Mouse (Mus musculus): ENCODE data around the gene Mtus2. TPM values are rescaled to one million over a fixed set of nuclear protein-coding genes. Genes with fewer than 3 reads are reported as not detected.

Mtus2 gene
- polyA plus RNA-seq, 1 experiment from 2014 or later: 4.1 TPM

DNA sequence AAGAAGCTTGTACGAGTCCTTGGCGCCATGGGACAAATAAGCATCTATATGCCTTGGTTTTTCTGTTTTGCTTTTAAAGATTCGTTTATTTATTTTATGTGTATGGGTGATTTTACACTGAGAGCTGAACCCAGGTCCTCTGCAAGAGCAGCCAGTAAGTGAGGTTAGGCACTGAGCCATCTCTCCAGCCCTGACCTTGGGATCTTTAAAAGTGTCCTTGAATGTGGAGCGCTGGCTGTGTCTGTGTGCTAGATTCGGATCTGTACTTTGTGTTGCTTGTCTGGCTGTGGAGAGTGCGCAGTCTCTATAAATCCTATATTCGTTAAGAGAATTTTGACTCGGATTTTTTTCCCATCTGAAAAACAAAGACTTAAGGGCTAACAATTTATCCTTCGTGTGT, 40.9 kb upstream of the Mtus2 start:
- Histone ChIP-seq H3K4me3 (replicated peaks; ENCODE audit: low read depth, low read length) (no peak overlapping the region), H3K9me3 (replicated peaks; ENCODE audit: low read length) (no peaks in the 10 kb centered on the region), H3K4me1 (replicated peaks; ENCODE audit: insufficient read depth, low read length) (peaks cover 9% of the 10 kb centered on the region), H3K4me2 (ENCODE audit: low read length) (no peak overlapping the region), H3K36me3 (ENCODE audit: insufficient read depth, low read length) (no peaks in the 10 kb centered on the region), H3K27me3 (ENCODE audit: insufficient read depth, low read length) (no peaks in the 10 kb centered on the region), H3K9ac (ENCODE audit: low read depth, low read length) (no peak overlapping the region), H3K27ac (no peak overlapping the region)
- no peak for TF ChIP-seq CTCF (IDR thresholded peaks at IDR 0.05; ENCODE audit: low read depth)
- 81% methylated on average over 9 of the region's 9 CpGs for WGBS
- DNase-seq (ENCODE audit: low spot score) (no peak), ATAC-seq (replicated peaks; ENCODE audit: low FRiP score, low read depth) (no peak)

DNA sequence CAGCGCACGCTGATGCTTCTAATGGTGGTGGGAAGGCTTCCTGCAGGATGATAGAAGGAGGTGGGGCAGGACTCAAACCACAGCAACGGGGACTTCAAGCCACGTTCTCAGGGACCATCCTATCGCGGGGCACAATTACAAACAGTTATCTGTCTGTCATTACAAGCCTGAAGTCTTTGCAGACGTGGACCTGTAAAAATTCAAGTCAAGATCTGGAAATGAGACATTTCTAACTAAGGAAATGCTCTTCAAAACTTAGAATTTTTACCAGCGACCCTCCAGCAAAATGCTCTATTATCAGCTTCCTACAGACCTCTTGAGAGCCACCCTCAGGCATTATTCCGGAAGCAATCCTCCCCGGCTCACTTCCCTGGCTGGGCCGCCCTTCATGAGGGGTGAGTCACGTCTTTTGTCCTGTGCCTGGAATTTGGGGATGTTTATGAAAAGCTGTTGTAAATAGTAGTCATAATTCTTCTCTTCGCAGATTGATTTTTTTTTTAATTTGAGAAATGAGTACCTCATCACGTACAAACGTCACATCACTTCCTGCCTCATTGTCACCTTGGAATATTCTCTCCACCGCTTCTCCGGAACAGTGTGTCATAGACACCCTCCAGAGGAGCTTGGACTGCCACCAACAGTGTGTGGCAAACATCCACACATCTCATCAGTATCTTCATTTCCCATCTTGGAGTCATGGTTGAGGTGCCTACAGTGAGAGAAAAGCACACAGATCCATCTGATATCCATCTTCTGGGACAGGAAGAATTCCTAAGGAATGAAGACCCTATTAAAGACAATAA, 38.9 kb upstream of the Mtus2 start:
- Histone ChIP-seq H3K27me3 (ENCODE audit: insufficient read depth, low read length) (no peaks in the 10 kb centered on the region), H3K9ac (ENCODE audit: low read depth, low read length) (no peak overlapping the region), H3K27ac (no peak overlapping the region), H3K9me3 (replicated peaks; ENCODE audit: low read length) (no peaks in the 10 kb centered on the region), H3K36me3 (ENCODE audit: insufficient read depth, low read length) (no peaks in the 10 kb centered on the region), H3K4me2 (ENCODE audit: low read length) (no peak overlapping the region), H3K4me1 (replicated peaks; ENCODE audit: insufficient read depth, low read length) (peaks cover 6% of the 10 kb centered on the region), H3K4me3 (replicated peaks; ENCODE audit: low read depth, low read length) (no peak overlapping the region)
- ATAC-seq (replicated peaks; ENCODE audit: low FRiP score, low read depth) (no peak), DNase-seq (ENCODE audit: low spot score) (peak; percentile 65)
- 69% methylated on average over 17 of the region's 17 CpGs for WGBS
- TF ChIP-seq CTCF (IDR thresholded peaks at IDR 0.05; ENCODE audit: low read depth): no peak

DNA sequence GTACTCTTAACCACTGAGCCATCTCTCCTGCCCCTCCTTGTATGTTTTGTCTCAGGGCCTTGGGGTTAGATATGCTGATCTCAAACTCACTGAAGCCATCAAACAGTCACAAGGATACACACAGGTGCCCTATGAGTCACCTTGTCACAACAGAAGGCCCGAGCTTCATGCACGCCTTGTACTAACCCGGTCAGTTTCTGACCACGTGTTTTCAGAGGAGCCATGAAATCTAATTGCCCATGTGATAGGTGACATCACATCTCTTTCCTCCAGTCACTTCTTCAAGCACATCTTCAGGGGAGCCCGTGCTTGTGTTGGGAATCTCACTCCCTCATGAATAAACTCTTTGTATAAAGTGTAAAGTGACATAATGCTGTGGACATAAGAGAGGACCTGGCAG, 32.5 kb upstream of the Mtus2 start:
- H3K4me2 ChIP-seq (ENCODE audit: low read length): no peak overlapping the region
- no peaks in the 10 kb centered on the region for H3K4me1 ChIP-seq (replicated peaks; ENCODE audit: insufficient read depth, low read length)
- H3K36me3 ChIP-seq (ENCODE audit: insufficient read depth, low read length): no peaks in the 10 kb centered on the region
- no peak overlapping the region for H3K27ac ChIP-seq
- H3K9ac ChIP-seq (ENCODE audit: low read depth, low read length): no peak overlapping the region
- no peaks in the 10 kb centered on the region for H3K27me3 ChIP-seq (ENCODE audit: insufficient read depth, low read length)
- no peak for DNase-seq (ENCODE audit: low spot score)
- TF ChIP-seq CTCF (IDR thresholded peaks at IDR 0.05; ENCODE audit: low read depth): no peak
- 62% methylated on average over 5 of the region's 5 CpGs for WGBS
- no peaks in the 10 kb centered on the region for H3K9me3 ChIP-seq (replicated peaks; ENCODE audit: low read length)
- no peak overlapping the region for H3K4me3 ChIP-seq (replicated peaks; ENCODE audit: low read depth, low read length)
- ATAC-seq (replicated peaks; ENCODE audit: low FRiP score, low read depth): no peak

DNA sequence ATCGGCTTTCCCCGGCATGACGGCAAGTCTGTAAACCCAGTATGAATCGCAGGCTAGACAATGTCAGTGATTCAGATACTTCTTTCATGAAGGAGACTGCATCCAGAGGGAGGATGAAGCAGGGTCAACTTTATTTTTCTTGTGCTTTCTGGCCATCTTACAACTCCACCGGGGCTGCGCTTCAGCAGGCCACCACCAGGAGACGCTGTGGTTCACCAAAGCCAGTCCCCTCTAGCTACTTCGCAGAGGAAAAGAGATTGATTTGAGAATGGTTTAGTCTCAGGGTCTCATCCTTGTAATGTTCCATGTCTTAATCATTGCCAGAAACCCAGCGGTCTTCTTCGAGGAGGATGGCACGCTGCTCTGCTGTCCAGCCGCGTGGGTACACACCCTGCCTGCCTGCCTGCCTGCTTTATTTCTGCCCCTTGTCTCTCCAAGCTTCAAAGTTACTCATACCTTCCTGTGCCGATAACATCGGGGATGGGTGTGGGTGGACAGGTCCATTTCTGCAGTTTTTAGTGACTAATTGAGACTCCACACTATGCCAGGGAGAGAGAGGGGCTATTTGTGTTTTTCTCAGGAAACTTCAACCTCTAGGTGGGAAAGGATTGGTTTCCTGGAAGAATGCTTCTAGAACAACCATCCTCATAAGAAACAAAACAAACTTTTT, 31.1 kb upstream of the Mtus2 start:
- 64% methylated on average over 15 of the region's 15 CpGs for WGBS
- peak; percentile 66 for TF ChIP-seq CTCF (IDR thresholded peaks at IDR 0.05; ENCODE audit: low read depth)
- peak; percentile 13 for DNase-seq (ENCODE audit: low spot score)

DNA sequence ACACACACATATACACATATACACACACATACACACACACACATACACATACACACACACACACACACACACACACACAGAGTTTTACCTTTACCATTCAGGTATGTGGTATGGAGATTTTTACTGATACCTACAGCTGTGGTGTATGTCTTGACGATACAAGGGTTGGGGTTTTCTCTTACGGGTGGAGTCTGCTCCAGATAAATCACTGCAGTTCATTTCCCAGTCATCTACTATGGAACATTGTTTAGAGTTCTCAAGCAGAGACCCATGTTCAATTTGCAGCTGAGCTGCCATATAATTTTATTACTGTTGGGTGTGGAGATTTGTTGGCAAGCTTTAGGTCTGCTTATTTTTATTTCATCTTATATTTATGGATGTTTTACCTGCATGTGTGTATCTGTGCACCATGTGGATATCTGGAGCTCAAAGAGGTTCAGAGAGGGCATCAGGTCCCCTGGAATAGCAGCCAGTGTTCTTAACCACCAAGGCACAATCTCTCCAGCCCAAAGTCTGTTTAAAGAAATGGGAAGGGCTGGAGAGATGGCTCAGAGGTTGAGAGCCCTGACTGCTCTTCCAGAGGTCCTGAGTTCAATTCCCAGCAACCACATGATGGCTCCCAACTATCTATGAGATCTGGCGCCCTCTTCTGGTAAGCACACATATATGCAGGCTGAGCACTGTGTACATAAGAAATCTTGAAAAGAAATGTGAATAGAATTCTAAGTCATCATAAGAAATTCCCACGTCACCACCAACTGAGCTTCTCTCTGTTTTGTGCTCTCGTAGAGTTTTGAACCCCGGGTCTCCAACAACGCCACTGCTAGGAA, 28.2 kb upstream of the Mtus2 start:
- H3K9ac ChIP-seq (ENCODE audit: low read depth, low read length): no peak overlapping the region
- TF ChIP-seq CTCF (IDR thresholded peaks at IDR 0.05; ENCODE audit: low read depth): peak; percentile 45
- no peak for DNase-seq (ENCODE audit: low spot score)
- H3K4me1 ChIP-seq (replicated peaks; ENCODE audit: insufficient read depth, low read length): no peaks in the 10 kb centered on the region
- H3K9me3 ChIP-seq (replicated peaks; ENCODE audit: low read length): no peaks in the 10 kb centered on the region
- H3K4me3 ChIP-seq (replicated peaks; ENCODE audit: low read depth, low read length): no peak overlapping the region
- 80% methylated on average over 7 of the region's 7 CpGs for WGBS
- no peak overlapping the region for H3K27ac ChIP-seq
- no peak overlapping the region for H3K4me2 ChIP-seq (ENCODE audit: low read length)
- H3K27me3 ChIP-seq (ENCODE audit: insufficient read depth, low read length): no peaks in the 10 kb centered on the region
- H3K36me3 ChIP-seq (ENCODE audit: insufficient read depth, low read length): no peaks in the 10 kb centered on the region
- ATAC-seq (replicated peaks; ENCODE audit: low FRiP score, low read depth): no peak

More for the DNA sequence above, 31.1 kb upstream of the Mtus2 start:
- Histone ChIP-seq H3K4me1 (replicated peaks; ENCODE audit: insufficient read depth, low read length) (no peaks in the 10 kb centered on the region), H3K4me2 (ENCODE audit: low read length) (no peak overlapping the region), H3K9ac (ENCODE audit: low read depth, low read length) (no peak overlapping the region), H3K27me3 (ENCODE audit: insufficient read depth, low read length) (no peaks in the 10 kb centered on the region), H3K27ac (no peak overlapping the region), H3K36me3 (ENCODE audit: insufficient read depth, low read length) (no peaks in the 10 kb centered on the region), H3K4me3 (replicated peaks; ENCODE audit: low read depth, low read length) (no peak overlapping the region), H3K9me3 (replicated peaks; ENCODE audit: low read length) (no peaks in the 10 kb centered on the region)
- ATAC-seq (replicated peaks; ENCODE audit: low FRiP score, low read depth): no peak

DNA sequence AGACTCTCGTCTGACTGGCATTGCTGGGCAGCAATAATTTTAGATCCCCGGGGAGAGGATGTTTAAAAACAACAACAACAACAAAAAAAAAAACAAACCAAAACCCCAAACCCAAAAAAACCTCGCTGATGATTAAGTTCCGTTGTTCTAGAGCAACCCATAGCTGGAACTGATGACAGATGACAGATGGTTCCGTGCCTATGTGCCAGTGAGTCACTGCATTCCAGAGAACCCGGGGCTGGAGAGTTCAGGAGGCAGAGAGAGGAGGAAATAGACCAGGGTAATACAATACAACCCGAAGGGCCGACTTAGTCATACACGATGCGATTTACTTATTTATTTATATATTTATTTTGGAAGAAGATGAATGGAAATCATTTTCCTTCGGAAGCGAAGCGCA, 22.0 kb upstream of the Mtus2 start:
- Histone ChIP-seq H3K4me1 (replicated peaks; ENCODE audit: insufficient read depth, low read length) (no peaks in the 10 kb centered on the region), H3K4me3 (replicated peaks; ENCODE audit: low read depth, low read length) (no peak overlapping the region), H3K27ac (no peak overlapping the region), H3K36me3 (ENCODE audit: insufficient read depth, low read length) (no peaks in the 10 kb centered on the region), H3K9ac (ENCODE audit: low read depth, low read length) (no peak overlapping the region), H3K4me2 (ENCODE audit: low read length) (no peak overlapping the region), H3K9me3 (replicated peaks; ENCODE audit: low read length) (no peaks in the 10 kb centered on the region), H3K27me3 (ENCODE audit: insufficient read depth, low read length) (no peaks in the 10 kb centered on the region)
- DNase-seq (ENCODE audit: low spot score) (no peak), ATAC-seq (replicated peaks; ENCODE audit: low FRiP score, low read depth) (no peak)
- TF ChIP-seq CTCF (IDR thresholded peaks at IDR 0.05; ENCODE audit: low read depth): no peak
- WGBS: 86% methylated on average over 13 of the region's 13 CpGs

Measured in kidney, postnatal 0 days (tissue).